Mouse (Mus musculus): Measurements from ENCODE around the gene Gria1.

DNA sequence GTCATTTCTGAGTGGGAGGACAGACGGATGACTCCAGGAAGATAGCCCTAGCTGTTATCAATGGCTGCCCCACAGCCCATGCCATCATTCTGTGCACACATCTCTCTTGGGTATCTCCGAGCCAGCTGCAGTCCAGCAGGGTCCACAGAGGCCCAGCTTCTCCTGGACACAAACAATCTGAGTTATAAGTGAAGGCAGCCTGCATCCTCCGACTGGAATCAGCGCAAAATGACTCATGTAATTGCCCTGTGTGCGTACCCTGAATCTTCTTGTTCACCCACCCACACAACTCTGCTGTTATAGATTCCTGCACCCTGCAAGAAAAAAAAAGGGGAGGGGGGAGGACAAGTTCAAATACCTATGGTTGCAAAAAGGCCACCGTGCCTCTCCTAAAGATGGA lies 576 bp upstream of the Gria1 start:
- TF ChIP-seq POLR2A (IDR thresholded peaks at IDR 0.05; ENCODE audit: extremely low read depth, insufficient read depth, low read length) (no peak), CTCF (IDR thresholded peaks at IDR 0.05; ENCODE audit: low read depth, low read length) (no peak)

Data from liver, adult 2 months (tissue).